Mouse (Mus musculus): ENCODE data around the gene Olfr1135.

Gene Olfr1135

DNA sequence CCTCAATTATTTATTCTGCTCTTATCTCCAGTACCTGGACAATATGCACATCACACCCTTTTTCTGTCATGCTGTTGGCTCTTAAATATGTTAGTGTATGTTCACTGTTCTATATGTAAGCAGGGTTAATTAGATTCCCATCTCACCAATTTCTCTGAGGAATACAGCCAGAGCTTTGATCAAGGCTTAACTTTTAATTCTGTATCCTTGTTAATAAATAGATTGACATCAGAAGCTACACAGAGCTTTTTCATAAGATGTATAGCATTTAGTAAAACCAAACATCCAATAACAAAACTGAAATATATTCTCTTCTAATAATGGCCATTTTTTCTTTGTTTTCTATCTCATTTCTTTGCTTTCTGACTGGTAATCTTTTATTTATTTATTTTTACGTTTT lies at the start of gene Olfr1135:
TSS of gene Olfr1135 (minus strand) at position 101 of the 400 bp plus-strand sequence.
- no peak for DNase-seq (ENCODE audit: low spot score in 2 of 2)

DNA sequence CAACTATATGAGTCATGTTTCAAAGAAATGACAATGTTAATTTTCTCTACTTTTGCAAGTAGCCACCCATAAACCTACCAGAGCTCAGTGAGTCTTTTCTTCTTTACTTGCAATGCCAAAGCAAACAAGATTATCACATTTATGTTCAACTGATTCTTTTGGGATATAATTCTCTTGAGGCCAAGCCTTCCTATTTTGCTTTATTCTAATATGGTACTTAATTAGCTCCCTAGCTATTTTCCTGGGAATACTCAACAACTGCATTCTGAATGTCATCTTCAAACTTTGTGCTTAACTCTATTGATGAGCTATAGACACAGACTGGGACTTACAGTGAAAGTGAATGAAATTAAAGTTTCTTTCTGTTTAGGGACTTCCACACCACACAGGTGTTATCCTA lies 39.6 kb upstream of the Olfr1135 start, which contains the start of gene Olfr1137:
TSS of gene Olfr1137 (minus strand) at position 101 of the 400 bp plus-strand sequence.
- no peak for DNase-seq (ENCODE audit: low spot score in 2 of 2)

DNA sequence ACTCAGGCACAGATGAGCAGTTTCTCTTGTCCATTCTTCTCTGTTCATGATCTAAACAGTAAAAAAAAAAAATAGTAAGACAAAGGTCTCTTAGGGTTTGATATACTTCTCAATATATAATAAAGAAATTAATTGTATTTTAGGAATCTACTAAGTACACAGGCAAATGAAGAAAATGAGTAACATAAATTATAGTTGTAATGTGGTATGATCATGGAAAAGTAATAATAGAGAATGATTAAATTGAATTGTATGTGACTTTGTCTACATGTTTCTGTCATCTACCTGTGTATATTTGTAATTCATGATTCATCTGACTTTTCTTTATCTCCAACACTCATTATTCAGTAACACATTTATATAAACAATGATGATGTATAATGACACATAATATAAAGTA lies 20.4 kb upstream of the Olfr1135 start, which contains the start of gene Olfr1136:
TSS of gene Olfr1136 (minus strand) at position 101 of the 400 bp plus-strand sequence.
- DNase-seq (ENCODE audit: low spot score in 2 of 2) = no peak

DNA sequence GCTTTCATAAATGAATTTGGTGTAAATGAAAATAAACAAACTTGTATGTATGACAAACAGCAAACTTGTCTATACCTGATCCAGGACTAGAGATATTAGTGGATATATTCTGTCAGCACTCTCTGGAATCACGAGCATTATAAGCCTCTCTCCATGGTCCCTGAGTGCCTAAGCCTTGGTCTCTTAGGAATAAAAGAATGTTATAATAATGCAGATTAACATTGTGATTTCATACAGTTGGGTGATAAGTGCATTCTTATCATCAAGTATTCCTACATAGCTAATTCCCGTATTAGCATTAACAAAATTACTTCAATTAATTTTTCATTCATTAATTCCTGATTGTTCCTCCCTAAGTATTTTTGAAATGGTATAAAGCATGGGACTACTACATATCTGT lies 15.1 kb downstream of the Olfr1135 start, which contains the start of gene Olfr1134:
TSS of gene Olfr1134 (minus strand) at position 101 of the 400 bp plus-strand sequence.
- DNase-seq (ENCODE audit: low spot score in 2 of 2) = no peak

DNA sequence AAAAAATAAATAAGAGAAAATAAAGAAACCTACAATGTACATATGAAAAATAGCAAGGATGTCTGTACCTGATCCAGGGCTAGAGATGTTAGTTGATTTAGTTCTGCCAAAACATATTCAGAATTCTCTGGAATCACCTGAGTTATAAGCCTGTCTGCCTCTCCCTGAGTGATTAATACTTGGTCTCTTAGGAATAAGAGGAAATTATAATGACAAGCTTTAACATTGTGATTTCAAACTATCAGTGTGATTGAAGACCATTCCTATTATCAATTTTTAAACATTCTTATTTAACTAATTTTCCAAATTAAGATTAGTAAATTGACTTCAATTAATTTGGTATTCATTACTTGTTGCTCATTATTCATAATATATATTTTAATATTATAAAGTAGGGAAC lies 26.2 kb downstream of the Olfr1135 start, which contains the start of gene Olfr1133:
TSS of gene Olfr1133 (minus strand) at position 101 of the 400 bp plus-strand sequence.
- no peak for DNase-seq (ENCODE audit: low spot score in 2 of 2)

GRCm38 (mm10) chr2:87642441-87642840 lies 31.0 kb downstream of the Olfr1135 start:
- no peak for DNase-seq (ENCODE audit: low spot score in 2 of 2)

DNA sequence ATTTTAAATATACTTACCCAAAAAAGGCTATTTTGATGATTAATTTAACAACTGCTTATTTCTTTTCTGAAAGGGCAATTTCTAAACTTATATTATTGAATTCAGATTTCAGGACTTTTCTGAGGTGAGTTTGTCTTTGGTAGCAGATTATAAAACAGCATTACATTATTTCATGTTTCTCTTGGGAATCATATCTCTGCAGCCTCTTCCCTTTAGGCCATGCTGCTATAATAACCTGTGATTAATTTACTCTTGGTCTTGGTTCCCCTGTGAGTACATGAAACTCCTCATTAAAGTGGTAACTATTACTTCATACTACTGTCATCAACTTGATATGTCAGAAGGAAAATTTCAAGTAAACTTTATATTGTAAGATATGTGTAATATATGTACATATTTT lies 36.0 kb downstream of the Olfr1135 start, which contains the start of gene Olfr1132:
TSS of gene Olfr1132 (minus strand) at position 101 of the 400 bp plus-strand sequence.
- no peak for DNase-seq (ENCODE audit: low spot score in 2 of 2)

GRCm38 (mm10) chr2:87626804-87627203 lies 46.7 kb downstream of the Olfr1135 start, which contains the start of gene Olfr1131:
TSS of gene Olfr1131 (plus strand) at chr2:87627104.
- DNase-seq (ENCODE audit: low spot score in 2 of 2) = no peak

All from urinary bladder, adult 18-20 months (tissue).